ENCODE assay signal across 7 mouse cellular contexts in genomic region chr8:126516620-126517577, GRCm38 (mm10). TPM values are rescaled to one million over a fixed set of nuclear protein-coding genes. Genes with fewer than 3 reads are reported as not detected.
DNase-seq lines count a peak whose midpoint lies in the region; ATAC-seq lines count a peak whose summit lies in the region.

No protein-coding gene starts in this region.

- H3K4me3 ChIP-seq in embryonic facial prominence, embryonic 12.5 days = peak overlapping the region; percentile 18
- peak overlapping the region; percentile 38 for H3K4me3 ChIP-seq in limb, embryonic 10.5 days
- H3K4me3 ChIP-seq in midbrain, embryonic 12.5 days = peak overlapping the region; percentile 31

- 0 out of 2 replicates have a peak overlapping the region, but pooled peaks have one; percentile 38 for H3K27ac ChIP-seq in embryonic facial prominence, embryonic 12.5 days
- H3K27ac ChIP-seq in limb, embryonic 10.5 days = peak overlapping the region; percentile 9; the same call in 1 of the 2 replicates
- H3K27ac ChIP-seq in midbrain, embryonic 12.5 days (replicated peaks) = peak overlapping the region; percentile 69

- 24% methylated on average over 27 of the region's 27 CpGs for WGBS in embryonic facial prominence, embryonic 12.5 days
- 31% methylated on average over 27 of the region's 27 CpGs for WGBS in limb, embryonic 10.5 days
- WGBS in midbrain, embryonic 12.5 days = 6% methylated on average over 27 of the region's 27 CpGs

- H3K36me3 ChIP-seq in embryonic facial prominence, embryonic 12.5 days = no peaks in the 10 kb centered on the region
- H3K36me3 ChIP-seq in limb, embryonic 10.5 days = no peaks in the 10 kb centered on the region
- no peaks in the 10 kb centered on the region for H3K36me3 ChIP-seq in midbrain, embryonic 12.5 days

- ATAC-seq in embryonic facial prominence, embryonic 12.5 days (ENCODE audit: insufficient number of reproducible peaks, insufficient read depth, low FRiP score, low TSS enrichment) = no peak
- peak; percentile 92 for ATAC-seq in granulocyte monocyte progenitor cell, adult 5-6 weeks (replicated peaks; ENCODE audit: poor library complexity, severe bottlenecking)
- peak; percentile 76 for ATAC-seq in midbrain, embryonic 12.5 days (ENCODE audit: low FRiP score, low read depth)

- DNase-seq in adrenal gland, postnatal 4 days (ENCODE audit: low spot score in 2 of 2) = peak; percentile 86 to 93
- peak; percentile 92 for DNase-seq in kidney, adult 18-20 months
- peak; percentile 55 for DNase-seq in limb, embryonic 10.5 days (ENCODE audit: low spot score)
- DNase-seq in skeletal muscle tissue, adult 2 months (ENCODE audit: low read depth, low spot score) = peak; percentile 99

- peaks cover 13% of the 10 kb centered on the region; the same call in 1 of the 2 replicates for H3K4me1 ChIP-seq in embryonic facial prominence, embryonic 12.5 days
- H3K4me1 ChIP-seq in limb, embryonic 10.5 days = peaks cover 22% of the 10 kb centered on the region
- H3K4me1 ChIP-seq in midbrain, embryonic 12.5 days = peaks cover 28% of the 10 kb centered on the region

- H3K9ac ChIP-seq in embryonic facial prominence, embryonic 12.5 days = 0 out of 2 replicates have a peak overlapping the region, but pooled peaks have one; percentile 4
- H3K9ac ChIP-seq in midbrain, embryonic 12.5 days (replicated peaks) = no peak overlapping the region; the same call in 1 of the 2 replicates

- peak overlapping the region; percentile 42 for H3K4me2 ChIP-seq in embryonic facial prominence, embryonic 12.5 days (replicated peaks)
- peak overlapping the region; percentile 56 for H3K4me2 ChIP-seq in midbrain, embryonic 12.5 days (replicated peaks)

- no peaks in the 10 kb centered on the region for H3K9me3 ChIP-seq in embryonic facial prominence, embryonic 12.5 days
- H3K9me3 ChIP-seq in limb, embryonic 10.5 days (replicated peaks) = no peaks in the 10 kb centered on the region
- H3K9me3 ChIP-seq in midbrain, embryonic 12.5 days = no peaks in the 10 kb centered on the region

- no peaks in the 10 kb centered on the region for H3K27me3 ChIP-seq in embryonic facial prominence, embryonic 12.5 days
- no peaks in the 10 kb centered on the region for H3K27me3 ChIP-seq in limb, embryonic 10.5 days (ENCODE audit: low read depth, poor library complexity, severe bottlenecking)
- no peaks in the 10 kb centered on the region for H3K27me3 ChIP-seq in midbrain, embryonic 12.5 days

RNA-seq across cellular contexts. Expression of gene Tarbp1, which starts 42.0 kb away (rescaled TPM):
- 10 to 100 TPM; 11.0 to 11.2 TPM for total RNA-seq in adrenal gland, postnatal 4 days (2021)
- polyA plus RNA-seq in embryonic facial prominence, embryonic 12.5 days (2016; fragmentation: Nextera tagmentation; extraction: Ambion mirVana) = 3.0 and 3.2 TPM in 2 replicates
- 10.7 and 13.4 TPM in 2 replicates for total RNA-seq in granulocyte monocyte progenitor cell, adult 5-6 weeks (2014; fragmentation: Nextera tagmentation)
- 9.3 and 10.5 TPM in 2 replicates for total RNA-seq in granulocyte monocyte progenitor cell, adult 5-6 weeks (2017)
- polyA plus RNA-seq in limb, embryonic 10.5 days (2016; fragmentation: Nextera tagmentation; extraction: Ambion mirVana) = 2.6 and 2.9 TPM in 2 replicates
- 2.3 TPM in 2 replicates for polyA plus RNA-seq in midbrain, embryonic 12.5 days (2016; fragmentation: Nextera tagmentation; extraction: Ambion mirVana)

Comparison
In these comparisons a context has a peak if more than half of its experiments do, and no peak if none do; other contexts are left out.
1. H3K27ac ChIP-seq: peak in every context shown above with its lines; median percentile 69 in midbrain, embryonic 12.5 days; 38 in embryonic facial prominence, embryonic 12.5 days; 9 in limb, embryonic 10.5 days.